Mouse (Mus musculus) ES-E14 (cell line): ENCODE data around the gene S100a2.

Experiments
- CHD2 ChIP-seq: IDR thresholded peaks from 2 replicates; pipeline ENCODE4 v1.6.1; 2014; ENCODE audit warnings: mild to moderate bottlenecking, low read depth, low read length, inconsistent platforms
- HCFC1 ChIP-seq: IDR thresholded peaks from 2 replicates; pipeline ENCODE4 v1.6.1; 2012; ENCODE audit warnings: low read length, inconsistent platforms, borderline replicate concordance; ENCODE audit not compliant: insufficient read depth
- MAFK ChIP-seq: IDR thresholded peaks from 2 replicates; pipeline ENCODE4 v1.6.1; 2014; ENCODE audit warnings: mild to moderate bottlenecking, low read depth, low read length, inconsistent platforms; ENCODE audit not compliant: insufficient read depth
- ZC3H11A ChIP-seq: IDR thresholded peaks from 2 replicates; pipeline ENCODE4 v1.6.1; 2012; ENCODE audit warnings: low read depth, mild to moderate bottlenecking, inconsistent platforms, low read length, borderline replicate concordance
- ZNF384 ChIP-seq: IDR thresholded peaks from 2 replicates; pipeline ENCODE4 v1.6.1; 2012; ENCODE audit warnings: low read depth, low read length, inconsistent platforms

GRCm38 (mm10) chr3:90623435-90624071, 33.5 kb downstream of the S100a2 start:
- TF ChIP-seq CHD2 (no peak), ZNF384 (no peak), MAFK (no peak), ZC3H11A (no peak), HCFC1 (no peak)
